Mouse (Mus musculus): ENCODE measurements around the gene Musk. TPM values are rescaled to one million over a fixed set of nuclear protein-coding genes. Genes with fewer than 3 reads are reported as not detected.

Gene Musk
- polyA plus RNA-seq, 1 experiment from 2014 or later: not detected

DNA sequence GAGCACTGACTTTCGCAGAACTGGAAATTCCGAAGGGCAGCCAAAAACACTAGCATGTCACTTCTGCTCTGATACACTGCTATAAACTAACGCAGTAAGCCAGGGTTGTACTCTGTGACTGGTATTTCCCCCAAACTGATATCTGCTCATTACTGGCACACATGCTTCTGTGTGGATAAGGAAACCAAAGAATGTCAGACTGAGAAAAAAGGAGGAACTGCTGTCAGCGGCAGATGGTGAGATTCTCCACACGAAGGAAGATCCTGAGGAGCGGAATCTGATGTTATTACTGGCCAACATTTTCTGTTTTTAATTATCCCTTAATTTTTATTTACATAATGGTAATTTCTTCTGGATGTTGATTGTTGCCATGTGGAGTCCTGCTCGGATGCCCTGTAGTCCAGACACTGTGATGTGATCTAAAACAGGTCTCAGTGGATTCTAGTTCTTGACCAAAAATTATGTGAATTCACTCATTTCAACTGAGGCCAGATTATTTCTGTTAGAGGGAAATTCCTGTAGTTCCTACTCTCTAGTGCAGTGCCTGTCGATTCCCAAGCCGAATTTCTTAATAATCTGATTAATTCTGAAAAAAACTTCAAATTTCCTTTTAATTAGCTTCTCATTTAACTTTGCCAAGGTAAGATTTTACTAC is 137.6 kb downstream of the Musk start:
- WGBS: 63% methylated on average over 9 of the region's 9 CpGs
- Histone ChIP-seq H3K36me3 (ENCODE audit: control insufficient read depth, insufficient read depth) (no peaks in the 10 kb centered on the region), H3K9ac (replicated peaks; ENCODE audit: low read depth, low read length) (no peak overlapping the region), H3K27ac (ENCODE audit: low read length) (0 out of 2 replicates have a peak overlapping the region, but pooled peaks have one; percentile 12), H3K27me3 (replicated peaks; ENCODE audit: control insufficient read depth, insufficient read depth, low read length) (no peaks in the 10 kb centered on the region), H3K4me2 (ENCODE audit: low read length) (0 out of 2 replicates have a peak overlapping the region, but pooled peaks have one; percentile 14), H3K9me3 (ENCODE audit: control insufficient read depth, low read length) (no peaks in the 10 kb centered on the region), H3K4me1 (replicated peaks; ENCODE audit: control insufficient read depth, insufficient read depth, low read length) (0 out of 2 replicates have a peak, but pooled peaks cover 5% of the 10 kb centered on the region), H3K4me3 (replicated peaks; ENCODE audit: low read length) (no peak overlapping the region)
- ATAC-seq: peak; percentile 85

Other genes with a start within 250 kb of the Musk start
- gene Svep1, start 79.1 kb upstream of the Musk start, polyA plus RNA-seq (2015; fragmentation: Nextera tagmentation; extraction: Ambion mirVana): 0.49 and 0.65 TPM in 2 replicates